18 mouse cellular contexts compared by ENCODE assay signal in genomic region chr11:23169742-23170428, GRCm38 (mm10).
DNase-seq lines count a peak whose midpoint lies in the region; ATAC-seq and TF ChIP-seq lines count a peak whose summit lies in the region.
"Had no signal": no experiment of that assay in that cellular context is flagged by ENCODE, and none has a peak within 500 bp of the region (broad histone marks: within the 10 kb centered on the region; RNA-seq: fewer than 3 reads in every experiment).

No protein-coding gene starts in this region.

- TF ChIP-seq POLR2A in heart, adult 2 months (IDR thresholded peaks at IDR 0.05; ENCODE audit: insufficient read depth, low read depth, low read length) = no peak

- 0 out of 2 replicates have a peak, but pooled peaks cover 2% of the 10 kb centered on the region for H3K36me3 ChIP-seq in heart, adult 2 months (ENCODE audit: control insufficient read depth, insufficient read depth, low read length)
- H3K36me3 ChIP-seq in liver, embryonic 13.5 days = no peaks in the 10 kb centered on the region
- H3K36me3 ChIP-seq in stomach, embryonic 15.5 days = no peaks in the 10 kb centered on the region
- H3K36me3 ChIP-seq: heart, embryonic 15.5 days; hindbrain, embryonic 13.5 days; midbrain, embryonic 15.5 days had no signal

- H3K79me2 ChIP-seq in heart, adult 2 months (replicated peaks; ENCODE audit: control insufficient read depth, insufficient read depth, low read length) = no peaks in the 10 kb centered on the region

- WGBS in heart, adult 2 months = 43% methylated on average over 3 of the region's 3 CpGs
- WGBS in liver, embryonic 13.5 days (ENCODE audit: insufficient replicate concordance) = 22% methylated on average over 3 of the region's 3 CpGs
- 38% methylated on average over 3 of the region's 3 CpGs for WGBS in stomach, embryonic 15.5 days

- peak; percentile 23 for DNase-seq in heart, adult 11 months
- DNase-seq in heart, adult 2 months = no peak
- DNase-seq in c-Kit-positive CD71-positive TER-119-negative erythroid progenitor cells, embryonic 14.5 days (ENCODE audit: low read depth) = peak; percentile 59
- DNase-seq in liver, embryonic 13.5 days = peak; percentile 72
- no peak for DNase-seq in cerebellum, adult 8-10 months
- no peak for DNase-seq in spleen, postnatal 10 days (ENCODE audit: low spot score in 2 of 2)
- no peak for DNase-seq in spleen, postnatal 14 days (ENCODE audit: low spot score in 2 of 2)
- DNase-seq: cerebellum, adult 18-20 months; embryo, embryonic 11 days; gastrocnemius, postnatal 36 days; kidney, adult 2 months; kidney, postnatal 4 days; right cerebral cortex, postnatal 14 days had no signal

- no peaks in the 10 kb centered on the region for H3K9me3 ChIP-seq in liver, embryonic 13.5 days (replicated peaks)
- H3K9me3 ChIP-seq in stomach, embryonic 15.5 days = no peaks in the 10 kb centered on the region
- H3K9me3 ChIP-seq: heart, embryonic 15.5 days; hindbrain, embryonic 13.5 days; midbrain, embryonic 15.5 days had no signal

- H3K4me3 ChIP-seq in heart, adult 2 months = no peak overlapping the region
- no peak overlapping the region for H3K4me3 ChIP-seq in liver, embryonic 13.5 days (replicated peaks)
- no peak overlapping the region for H3K4me3 ChIP-seq in stomach, embryonic 15.5 days (replicated peaks)
- H3K4me3 ChIP-seq: heart, embryonic 15.5 days; hindbrain, embryonic 13.5 days; midbrain, embryonic 15.5 days had no signal

- peaks cover 1% of the 10 kb centered on the region; the same call in 1 of the 2 replicates for H3K4me1 ChIP-seq in heart, adult 2 months (ENCODE audit: control insufficient read depth, insufficient read depth, low read length)
- H3K4me1 ChIP-seq in liver, embryonic 13.5 days (replicated peaks) = peaks cover 54% of the 10 kb centered on the region
- no peaks in the 10 kb centered on the region for H3K4me1 ChIP-seq in stomach, embryonic 15.5 days
- H3K4me1 ChIP-seq: heart, embryonic 15.5 days; hindbrain, embryonic 13.5 days; midbrain, embryonic 15.5 days had no signal

- peak overlapping the region; percentile 43 for H3K4me2 ChIP-seq in liver, embryonic 13.5 days
- H3K4me2 ChIP-seq in stomach, embryonic 15.5 days = no peak overlapping the region
- H3K4me2 ChIP-seq: heart, embryonic 15.5 days; hindbrain, embryonic 13.5 days; midbrain, embryonic 15.5 days had no signal

- TF ChIP-seq CTCF in heart, adult 2 months (IDR thresholded peaks at IDR 0.05) = no peak

- no peaks in the 10 kb centered on the region for H3K27me3 ChIP-seq in heart, adult 2 months (ENCODE audit: control insufficient read depth, insufficient read depth, low read length)
- H3K27me3 ChIP-seq in liver, embryonic 13.5 days = no peaks in the 10 kb centered on the region
- H3K27me3 ChIP-seq in stomach, embryonic 15.5 days (replicated peaks) = no peaks in the 10 kb centered on the region
- H3K27me3 ChIP-seq: heart, embryonic 15.5 days; hindbrain, embryonic 13.5 days; midbrain, embryonic 15.5 days had no signal

- H3K9ac ChIP-seq in heart, adult 2 months (ENCODE audit: low read depth, low read length) = no peak overlapping the region
- peak overlapping the region; percentile 37 for H3K9ac ChIP-seq in liver, embryonic 13.5 days
- no peak overlapping the region for H3K9ac ChIP-seq in stomach, embryonic 15.5 days
- H3K9ac ChIP-seq: heart, embryonic 15.5 days; hindbrain, embryonic 13.5 days; midbrain, embryonic 15.5 days had no signal

- peak; percentile 99 for ATAC-seq in liver, embryonic 13.5 days (ENCODE audit: low read depth)
- peak; percentile 93; the same call in 1 of the 2 replicates for ATAC-seq in stomach, embryonic 15.5 days (ENCODE audit: insufficient read depth, low FRiP score, low read depth)
- ATAC-seq: midbrain, embryonic 15.5 days had no signal

- TF ChIP-seq EP300 in heart, adult 2 months (IDR thresholded peaks at IDR 0.05; ENCODE audit: insufficient read depth, low read depth, low read length) = no peak

- intact Hi-C loops in heart, adult 2 months (cut with DNase I) = no loop called here

- H3K27ac ChIP-seq in heart, adult 2 months = no peak overlapping the region
- peak overlapping the region; percentile 82 for H3K27ac ChIP-seq in liver, embryonic 13.5 days
- no peak overlapping the region for H3K27ac ChIP-seq in stomach, embryonic 15.5 days
- H3K27ac ChIP-seq: heart, embryonic 15.5 days; hindbrain, embryonic 13.5 days; macrophage; midbrain, embryonic 15.5 days had no signal

Comparison
In these comparisons a context has a peak if more than half of its experiments do, and no peak if none do; other contexts are left out.
1. DNase-seq: peak in heart, adult 11 months (single experiment), c-Kit-positive CD71-positive TER-119-negative erythroid progenitor cells, embryonic 14.5 days (single experiment) and liver, embryonic 13.5 days (single experiment); none in heart, adult 2 months (0 of 2), cerebellum, adult 8-10 months (single experiment), spleen, postnatal 10 days (0 of 2) and spleen, postnatal 14 days (0 of 2).